Mouse (Mus musculus): ENCODE measurements at regions not wholly inside any gene's neighbourhood (a gene's known extent, or its start where the extent isn't known, plus 50 kb on each side); places are given as distances from the start of the nearest gene placed in this dataset.
A peak's percentile ranks its signal among the peaks of the same experiment; 100 is the strongest.

- DNase-seq: no peak
Observed at GRCm38 (mm10) chr17:79501031-79501474, 110.6 kb upstream of the Rmdn2 start.

GRCm38 (mm10) chr17:79501926-79502325 lies 109.7 kb upstream of the Rmdn2 start:
- DNase-seq: no peak

- DNase-seq: no peak
Observed at GRCm38 (mm10) chr17:79503037-79503436, 108.6 kb upstream of the Rmdn2 start.

GRCm38 (mm10) chr17:79504209-79504608 lies 107.5 kb upstream of the Rmdn2 start:
- no peak for DNase-seq

- no peak for DNase-seq
Observed at GRCm38 (mm10) chr17:79505565-79505964, 106.1 kb upstream of the Rmdn2 start.

GRCm38 (mm10) chr17:79509281-79509680 lies 102.4 kb upstream of the Rmdn2 start:
- peak; percentile 48 for DNase-seq

- no peak for DNase-seq
Observed at GRCm38 (mm10) chr17:79509957-79510710, 101.5 kb upstream of the Rmdn2 start.

- DNase-seq: no peak
Observed at GRCm38 (mm10) chr17:79511218-79511617, 100.4 kb upstream of the Rmdn2 start.

GRCm38 (mm10) chr17:79514076-79514475 lies 97.6 kb upstream of the Rmdn2 start:
- no peak for DNase-seq

- DNase-seq: peak; percentile 17
Observed at GRCm38 (mm10) chr17:79518185-79518584, 93.5 kb upstream of the Rmdn2 start.

GRCm38 (mm10) chr17:79518696-79519095 lies 93.0 kb upstream of the Rmdn2 start:
- no peak for DNase-seq

GRCm38 (mm10) chr17:79519356-79519755 lies 92.3 kb upstream of the Rmdn2 start:
- DNase-seq: no peak

- DNase-seq: no peak
Observed at GRCm38 (mm10) chr17:79520283-79520682, 91.4 kb upstream of the Rmdn2 start.

GRCm38 (mm10) chr17:79521691-79522090 lies 90.0 kb upstream of the Rmdn2 start:
- DNase-seq: no peak

GRCm38 (mm10) chr17:79523230-79523629 lies 88.4 kb upstream of the Rmdn2 start:
- DNase-seq: no peak

- no peak for DNase-seq
Observed at GRCm38 (mm10) chr17:79527391-79527790, 84.3 kb upstream of the Rmdn2 start.

GRCm38 (mm10) chr17:79536549-79536948 lies 75.1 kb upstream of the Rmdn2 start:
- no peak for DNase-seq

- no peak for DNase-seq
Observed at GRCm38 (mm10) chr17:79538789-79539188, 72.9 kb upstream of the Rmdn2 start.

GRCm38 (mm10) chr17:79540038-79540437 lies 71.6 kb upstream of the Rmdn2 start:
- DNase-seq: no peak

- no peak for DNase-seq
Observed at GRCm38 (mm10) chr17:79540511-79540910, 71.2 kb upstream of the Rmdn2 start.

GRCm38 (mm10) chr17:79543907-79544522 lies 67.6 kb upstream of the Rmdn2 start:
- DNase-seq: peak; percentile 76

GRCm38 (mm10) chr17:79545878-79546277 lies 65.8 kb upstream of the Rmdn2 start:
- no peak for DNase-seq

- no peak for DNase-seq
Observed at GRCm38 (mm10) chr17:79547075-79547474, 64.6 kb upstream of the Rmdn2 start.

- peak; percentile 20 for DNase-seq
Observed at GRCm38 (mm10) chr17:79547524-79547923, 64.1 kb upstream of the Rmdn2 start.
